Mouse (Mus musculus) stomach, embryonic 16.5 days (tissue): ENCODE measurements around the gene Coq10b. TPM values are rescaled to one million over a fixed set of nuclear protein-coding genes. Genes with fewer than 3 reads are reported as not detected.
A peak's percentile ranks its signal among the peaks of the same experiment; 100 is the strongest.
"Not testable (repeated sequence)": the region's sequence is repeated elsewhere in the genome, so short reads cannot be mapped to it uniquely, and the experiment has no call there.

ENCODE experiments used
- ATAC-seq: fragments of 200-750 bp; cut with Nextera tagmentation; 2 replicates; pipeline ENCODE4 v1.8.0; 2017; ENCODE audit warnings: moderate number of reproducible peaks, moderate TSS enrichment; ENCODE audit not compliant: insufficient read depth, low FRiP score
- H3K27ac ChIP-seq: fragments of 300-500 bp; sonication (generic); 2 replicates; pipeline ENCODE4 v1.5.1; 2014; ENCODE audit warnings: low read length
- H3K27me3 ChIP-seq: fragments of 300-500 bp; sonication (generic); 2 replicates; pipeline ENCODE4 v1.6.1; 2014; ENCODE audit warnings: low read length, control low read depth, mixed read lengths; ENCODE audit not compliant: control insufficient read depth, insufficient read depth
- H3K36me3 ChIP-seq: fragments of 300-500 bp; sonication (generic); 2 replicates; pipeline ENCODE4 v1.6.1; 2014; ENCODE audit warnings: low read length; ENCODE audit not compliant: control insufficient read depth, insufficient read depth
- H3K4me1 ChIP-seq: fragments of 300-500 bp; sonication (generic); 2 replicates; pipeline ENCODE4 v1.6.1; 2014; ENCODE audit warnings: low read length, control low read depth, mixed read lengths; ENCODE audit not compliant: control insufficient read depth, insufficient read depth
- H3K4me2 ChIP-seq: fragments of 300-500 bp; sonication (generic); 2 replicates; pipeline ENCODE4 v1.6.1; 2014; ENCODE audit warnings: low read depth, low read length, mixed read lengths
- H3K4me3 ChIP-seq: fragments of 300-500 bp; sonication (generic); replicated peaks from 2 replicates; pipeline ENCODE4 v1.5.1; 2014; ENCODE audit warnings: mild to moderate bottlenecking, low read length
- H3K9ac ChIP-seq: fragments of 300-500 bp; sonication (generic); 2 replicates; pipeline ENCODE4 v1.6.1; 2014; ENCODE audit warnings: low read length
- H3K9me3 ChIP-seq: fragments of 300-500 bp; sonication (generic); replicated peaks from 2 replicates; pipeline ENCODE4 v1.6.1; 2016; ENCODE audit warnings: low read length, control low read depth; ENCODE audit not compliant: control insufficient read depth
- WGBS: fragments of 180-500 bp; shearing (Covaris S2); extraction: QIAGEN DNeasy Blood & Tissue Kit; methylation state at CpG from one replicate; pipeline ENCODE4 v1.1.7; 2014; 5-methylcytosine and 5-hydroxymethylcytosine counted together
- polyA plus RNA-seq: library from polyadenylated mRNA; unstranded; fragments of >200 nt; fragmentation: Nextera tagmentation; extraction: Ambion mirVana; gene quantifications from 2 replicates; pipeline ENCODE4 v1.2.1, GENCODE M21; 2015

Coq10b gene
- polyA plus RNA-seq = 22.0 and 24.4 TPM in 2 replicates

GRCm38 (mm10) chr1:55052355-55052953 is at the start of gene Coq10b:
TSS of gene Coq10b (plus strand) at chr1:55052770.
- Histone ChIP-seq H3K9ac (peak within 1 kb of the TSS; percentile 83), H3K36me3 (no peaks in the 10 kb centered on the region), H3K4me2 (peak within 1 kb of the TSS; percentile 88), H3K27me3 (no peaks in the 10 kb centered on the region), H3K4me3 (peak within 1 kb of the TSS; percentile 74), H3K4me1 (peaks cover 10% of the 10 kb centered on the region), H3K27ac (peak within 1 kb of the TSS; percentile 86), H3K9me3 (no peaks in the 10 kb centered on the region)
- under 1% methylated on average over 46 of the region's 46 CpGs for WGBS
- peak; percentile 100 for ATAC-seq

- H3K27ac ChIP-seq, H3K9me3 ChIP-seq, ATAC-seq, H3K9ac ChIP-seq, H3K27me3 ChIP-seq, H3K4me2 ChIP-seq, H3K4me1 ChIP-seq, H3K4me3 ChIP-seq, H3K36me3 ChIP-seq: not testable (repeated sequence)
- 88% methylated on average over 2 of the region's 2 CpGs for WGBS
Measured at GRCm38 (mm10) chr1:55008313-55008712, 44.3 kb upstream of the Coq10b start.

GRCm38 (mm10) chr1:55012513-55012912 is 40.1 kb upstream of the Coq10b start:
- no peak overlapping the region for H3K9ac ChIP-seq
- H3K4me1 ChIP-seq = no peaks in the 10 kb centered on the region
- H3K9me3 ChIP-seq = no peaks in the 10 kb centered on the region
- ATAC-seq = no peak
- H3K27ac ChIP-seq = no peak overlapping the region
- H3K4me3 ChIP-seq = no peak overlapping the region
- 54% methylated on average over 3 of the region's 3 CpGs for WGBS
- no peak overlapping the region for H3K4me2 ChIP-seq
- peaks cover 22% of the 10 kb centered on the region; the same call in 1 of the 2 replicates for H3K36me3 ChIP-seq
- H3K27me3 ChIP-seq = no peaks in the 10 kb centered on the region

GRCm38 (mm10) chr1:55021907-55022306 is 30.7 kb upstream of the Coq10b start:
- Histone ChIP-seq H3K9ac (no peak overlapping the region), H3K4me1 (peaks cover 6% of the 10 kb centered on the region; the same call in 1 of the 2 replicates), H3K27me3 (no peaks in the 10 kb centered on the region), H3K9me3 (no peaks in the 10 kb centered on the region), H3K27ac (no peak overlapping the region), H3K4me2 (no peak overlapping the region), H3K36me3 (peaks cover 11% of the 10 kb centered on the region; the same call in 1 of the 2 replicates), H3K4me3 (no peak overlapping the region)
- no peak for ATAC-seq

GRCm38 (mm10) chr1:55025656-55026430 is 26.7 kb upstream of the Coq10b start:
- 0 out of 2 replicates have a peak overlapping the region, but pooled peaks have one; percentile 95 for H3K27ac ChIP-seq
- peak overlapping the region; percentile 73 for H3K4me2 ChIP-seq
- H3K9me3 ChIP-seq = no peaks in the 10 kb centered on the region
- 6% methylated on average over 10 of the region's 10 CpGs for WGBS
- H3K36me3 ChIP-seq = no peaks in the 10 kb centered on the region
- H3K4me1 ChIP-seq = peaks cover 6% of the 10 kb centered on the region; the same call in 1 of the 2 replicates
- peak overlapping the region; percentile 95 for H3K4me3 ChIP-seq
- no peak for ATAC-seq
- no peaks in the 10 kb centered on the region for H3K27me3 ChIP-seq
- H3K9ac ChIP-seq = peak overlapping the region; percentile 99

- H3K9me3 ChIP-seq = no peaks in the 10 kb centered on the region
- H3K4me3 ChIP-seq = peak overlapping the region; percentile 95
- H3K36me3 ChIP-seq = no peaks in the 10 kb centered on the region
- peak; percentile 31; the same call in 1 of the 2 replicates for ATAC-seq
- H3K9ac ChIP-seq = peak overlapping the region; percentile 99
- H3K27ac ChIP-seq = peak overlapping the region; percentile 95
- no peaks in the 10 kb centered on the region for H3K27me3 ChIP-seq
- H3K4me2 ChIP-seq = peak overlapping the region; percentile 73
- peaks cover 6% of the 10 kb centered on the region; the same call in 1 of the 2 replicates for H3K4me1 ChIP-seq
- under 1% methylated on average over 55 of the region's 55 CpGs for WGBS
Measured at GRCm38 (mm10) chr1:55026444-55027252, 25.9 kb upstream of the Coq10b start.

GRCm38 (mm10) chr1:55027253-55027801 is 25.2 kb upstream of the Coq10b start, which contains the start of gene Sf3b1:
TSS of gene Sf3b1 (minus strand) at chr1:55027481.
- peak; percentile 100 for ATAC-seq
- peak within 1 kb of the TSS; percentile 95 for H3K27ac ChIP-seq
- WGBS = 2% methylated on average over 46 of the region's 46 CpGs

GRCm38 (mm10) chr1:55027966-55028365 is 24.6 kb upstream of the Coq10b start:
- no peak for ATAC-seq
- Histone ChIP-seq H3K4me1 (peaks cover 6% of the 10 kb centered on the region; the same call in 1 of the 2 replicates), H3K4me3 (peak overlapping the region; percentile 95), H3K9me3 (no peaks in the 10 kb centered on the region), H3K4me2 (peak overlapping the region; percentile 62), H3K36me3 (no peaks in the 10 kb centered on the region), H3K27me3 (no peaks in the 10 kb centered on the region), H3K9ac (no peak overlapping the region; the same call in 1 of the 2 replicates), H3K27ac (no peak overlapping the region)
- 91% methylated on average over 1 of the region's 1 CpGs for WGBS

More at GRCm38 (mm10) chr1:55027253-55027801, 25.2 kb upstream of the Coq10b start, which contains the start of gene Sf3b1:
- peak within 1 kb of the TSS; percentile 95 for H3K4me3 ChIP-seq
- no peaks in the 10 kb centered on the region for H3K27me3 ChIP-seq
- peak within 1 kb of the TSS; percentile 99 for H3K9ac ChIP-seq
- H3K4me1 ChIP-seq = peaks cover 6% of the 10 kb centered on the region; the same call in 1 of the 2 replicates
- no peaks in the 10 kb centered on the region for H3K9me3 ChIP-seq
- H3K4me2 ChIP-seq = peak within 1 kb of the TSS; percentile 73
- no peaks in the 10 kb centered on the region for H3K36me3 ChIP-seq
